Mouse (Mus musculus) spleen, adult 2 months (tissue): ENCODE results near the gene Ubp1. TPM values are rescaled to one million over a fixed set of nuclear protein-coding genes. Genes with fewer than 3 reads are reported as not detected.

Source experiments
- DNase-seq, 2 experiments: peaks; one replicate each; pipeline versions ENCODE4 v3.0.0 to v3.0.0-alpha.2; 2012 to 2021; ENCODE audit warnings: low spot score in 2 of 2, low read depth in 1 of 2
- H3K27ac ChIP-seq: fragments of 200-500 bp; 2 replicates; pipeline ENCODE4 v1.5.1; 2012; ENCODE audit warnings: low read length, inconsistent platforms; ENCODE audit not compliant: insufficient read depth
- H3K27me3 ChIP-seq: fragments of 200-500 bp; 2 replicates; pipeline ENCODE4 v1.6.1; 2012; ENCODE audit warnings: mild to moderate bottlenecking, moderate library complexity, low read length, inconsistent platforms; ENCODE audit not compliant: control insufficient read depth, insufficient read depth
- H3K36me3 ChIP-seq: fragments of 200-500 bp; 2 replicates; pipeline ENCODE4 v1.6.1; 2012; ENCODE audit warnings: mild to moderate bottlenecking, low read length, inconsistent platforms; ENCODE audit not compliant: control insufficient read depth, insufficient read depth
- H3K4me1 ChIP-seq: fragments of 200-500 bp; 2 replicates; pipeline ENCODE4 v1.6.1; 2011; ENCODE audit warnings: inconsistent platforms; ENCODE audit not compliant: control insufficient read depth, insufficient read depth, insufficient read length
- H3K4me3 ChIP-seq: fragments of 200-500 bp; 2 replicates; pipeline ENCODE4 v1.5.1; 2011; ENCODE audit warnings: mild to moderate bottlenecking, inconsistent platforms; ENCODE audit not compliant: insufficient read depth, insufficient read length; ENCODE audit errors: extremely low read depth
- CTCF ChIP-seq: fragments of 200-500 bp; IDR thresholded peaks from 2 replicates; pipeline ENCODE4 v1.5.1; 2011; ENCODE audit warnings: mild to moderate bottlenecking, inconsistent platforms; ENCODE audit not compliant: insufficient read depth, insufficient read length, insufficient replicate concordance; ENCODE audit errors: extremely low read depth
- POLR2A ChIP-seq: fragments of 200-500 bp; IDR thresholded peaks from 2 replicates; pipeline ENCODE4 v1.6.1; 2011; ENCODE audit warnings: low read depth, low read length, inconsistent platforms
- WGBS: fragments of 180-500 bp; shearing (Covaris S2); methylation state at CpG from one replicate; pipeline ENCODE4 v1.1.7; 2018; 5-methylcytosine and 5-hydroxymethylcytosine counted together
- polyA plus RNA-seq: library from polyadenylated mRNA; depleted of rRNA; stranded (reverse); fragments of >200 nt; gene quantifications from 2 replicates; pipeline ENCODE4 v1.2.3, GENCODE M21; 2012

Ubp1 gene
- polyA plus RNA-seq, 1 experiment: 51.1 TPM

DNA sequence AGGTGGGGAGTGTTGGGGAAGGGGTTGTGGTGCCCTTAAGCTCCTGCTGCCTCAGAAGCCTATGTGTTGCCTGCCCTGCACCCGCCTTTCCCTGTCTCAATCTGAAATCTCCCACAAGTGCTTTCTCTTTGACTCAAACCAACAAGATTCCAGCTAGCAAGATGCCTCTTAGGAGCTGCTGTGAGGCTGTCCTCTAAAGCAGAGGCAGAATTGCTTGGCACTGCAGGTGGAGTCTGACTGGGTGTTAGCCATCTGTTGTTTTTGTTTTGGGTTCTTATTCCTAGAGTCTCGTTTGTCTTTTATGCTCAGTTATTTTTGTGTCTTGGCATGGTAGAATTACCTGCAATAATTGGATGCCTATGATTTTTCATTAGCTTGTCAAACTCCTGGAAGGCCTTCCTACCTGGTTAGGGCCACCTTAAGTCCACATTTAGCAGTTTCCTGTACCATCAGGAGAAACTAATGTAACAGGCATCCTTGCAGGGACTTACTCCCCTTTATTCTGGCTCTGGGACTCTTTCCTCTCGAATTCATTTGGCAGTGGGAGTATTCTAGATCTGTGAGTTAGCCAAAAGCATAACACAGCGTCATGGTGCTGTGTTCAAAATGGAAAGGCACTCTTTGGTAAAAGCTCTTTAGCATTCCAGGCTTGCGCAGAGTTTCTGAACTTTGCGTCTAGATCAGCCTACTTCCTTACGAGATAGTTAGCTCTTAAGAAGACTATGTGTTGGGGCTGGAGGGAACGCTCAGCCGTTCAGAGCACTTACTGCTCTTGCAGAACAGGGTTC lies 8.5 kb downstream of the Ubp1 start:
- H3K4me1 ChIP-seq: peaks cover 12% of the 10 kb centered on the region
- H3K27ac ChIP-seq: no peak overlapping the region
- no peak overlapping the region for H3K4me3 ChIP-seq
- no peaks in the 10 kb centered on the region for H3K27me3 ChIP-seq
- WGBS: 86% methylated on average over 9 of the region's 9 CpGs
- no peak for DNase-seq
- no peaks in the 10 kb centered on the region for H3K36me3 ChIP-seq
- no peak for TF ChIP-seq POLR2A
- TF ChIP-seq CTCF: no peak

- Histone ChIP-seq H3K4me3 (no peak overlapping the region), H3K27me3 (no peaks in the 10 kb centered on the region), H3K4me1 (peaks cover 12% of the 10 kb centered on the region), H3K27ac (peak overlapping the region; percentile 59; the same call in 1 of the 2 replicates), H3K36me3 (peaks cover 4% of the 10 kb centered on the region)
- DNase-seq: no peak
- 71% methylated on average over 3 of the region's 3 CpGs for WGBS
- TF ChIP-seq POLR2A (no peak), CTCF (no peak)
These were observed 10.5 kb downstream of the Ubp1 start for GRCm38 (mm10) chr9:113941103-113941805.

DNA sequence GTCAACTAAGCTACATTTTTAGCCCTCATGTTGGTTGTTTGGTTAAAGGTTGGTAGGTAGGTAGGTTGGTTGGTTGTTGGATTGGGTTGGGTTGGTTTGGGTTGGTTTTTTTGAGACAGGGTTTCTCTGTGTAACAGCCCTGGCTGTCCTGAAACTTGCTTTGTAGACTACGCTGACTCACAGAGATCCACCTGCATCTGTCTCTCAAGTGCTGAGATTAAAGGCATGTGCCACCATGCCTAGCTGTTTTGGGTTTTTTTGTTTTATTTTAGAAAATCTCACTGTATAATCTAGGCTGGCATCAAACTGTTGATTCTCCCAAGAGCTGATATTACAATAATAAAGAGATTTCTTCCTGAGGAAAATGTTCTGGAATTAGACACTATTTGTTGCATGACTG lies 12.6 kb downstream of the Ubp1 start:
- peaks cover 5% of the 10 kb centered on the region for H3K36me3 ChIP-seq
- TF ChIP-seq POLR2A (no peak), CTCF (no peak)
- peaks cover 12% of the 10 kb centered on the region for H3K4me1 ChIP-seq
- 94% methylated on average over 1 of the region's 1 CpGs for WGBS
- no peak overlapping the region for H3K27ac ChIP-seq
- H3K4me3 ChIP-seq: no peak overlapping the region
- no peak for DNase-seq
- H3K27me3 ChIP-seq: no peaks in the 10 kb centered on the region

DNA sequence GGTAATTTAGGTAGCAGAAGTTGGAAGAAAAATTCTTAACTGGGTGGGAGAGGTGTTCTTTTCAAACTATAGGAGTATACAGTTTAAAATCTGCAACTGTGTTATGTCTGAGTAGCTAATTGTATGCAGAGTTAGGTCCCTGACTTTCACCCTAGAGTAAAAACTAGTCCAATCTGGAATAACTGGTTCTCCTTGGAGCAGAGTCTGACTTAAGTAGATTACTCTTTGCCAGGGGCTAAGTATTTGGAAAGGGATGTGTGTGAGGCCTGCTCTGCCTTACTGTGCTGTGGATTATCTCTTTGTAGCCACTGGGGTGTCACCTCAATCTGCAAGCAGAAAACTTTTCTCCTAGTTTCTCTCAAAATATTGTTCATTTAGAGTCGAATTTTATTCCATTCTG lies 16.5 kb downstream of the Ubp1 start:
- no peak overlapping the region for H3K4me3 ChIP-seq
- H3K27me3 ChIP-seq: no peaks in the 10 kb centered on the region
- no peak overlapping the region for H3K27ac ChIP-seq
- H3K36me3 ChIP-seq: peaks cover 15% of the 10 kb centered on the region
- DNase-seq: no peak
- no peak for TF ChIP-seq POLR2A
- no peak for TF ChIP-seq CTCF
- no peaks in the 10 kb centered on the region; the same call in 1 of the 2 replicates for H3K4me1 ChIP-seq
- 85% methylated on average over 1 of the region's 1 CpGs for WGBS

DNA sequence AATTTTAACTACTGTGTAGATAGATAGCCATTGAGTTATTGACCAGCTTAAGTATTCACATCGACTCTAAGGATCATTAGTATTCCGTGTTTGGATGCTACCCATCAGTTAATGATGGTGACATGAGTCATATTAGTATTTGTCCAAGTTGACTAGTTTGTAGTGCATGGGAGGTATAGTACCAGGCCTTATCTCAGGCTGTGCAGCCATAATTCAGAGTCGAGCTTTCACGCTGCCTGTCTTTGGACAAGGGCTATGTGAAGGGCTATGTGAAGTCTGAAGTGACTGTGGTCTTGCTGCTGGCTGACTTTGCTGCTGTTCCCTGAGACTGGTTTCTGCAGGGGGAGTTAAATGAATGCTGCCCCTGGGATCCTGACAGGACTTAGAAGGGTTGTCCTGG lies 27.0 kb downstream of the Ubp1 start:
- no peaks in the 10 kb centered on the region for H3K27me3 ChIP-seq
- no peak for DNase-seq
- H3K4me1 ChIP-seq: peaks cover 2% of the 10 kb centered on the region; the same call in 1 of the 2 replicates
- no peak for TF ChIP-seq POLR2A
- no peak for TF ChIP-seq CTCF
- no peak overlapping the region for H3K27ac ChIP-seq
- H3K36me3 ChIP-seq: peaks cover 30% of the 10 kb centered on the region
- H3K4me3 ChIP-seq: no peak overlapping the region
- WGBS: 93% methylated on average over 4 of the region's 4 CpGs

- no peak for DNase-seq
- TF ChIP-seq POLR2A (no peak), CTCF (no peak)
- Histone ChIP-seq H3K4me1 (no peaks in the 10 kb centered on the region), H3K36me3 (peaks cover 41% of the 10 kb centered on the region), H3K27me3 (no peaks in the 10 kb centered on the region), H3K27ac (no peak overlapping the region), H3K4me3 (no peak overlapping the region)
These were observed 33.0 kb downstream of the Ubp1 start for GRCm38 (mm10) chr9:113963718-113964117.

DNA sequence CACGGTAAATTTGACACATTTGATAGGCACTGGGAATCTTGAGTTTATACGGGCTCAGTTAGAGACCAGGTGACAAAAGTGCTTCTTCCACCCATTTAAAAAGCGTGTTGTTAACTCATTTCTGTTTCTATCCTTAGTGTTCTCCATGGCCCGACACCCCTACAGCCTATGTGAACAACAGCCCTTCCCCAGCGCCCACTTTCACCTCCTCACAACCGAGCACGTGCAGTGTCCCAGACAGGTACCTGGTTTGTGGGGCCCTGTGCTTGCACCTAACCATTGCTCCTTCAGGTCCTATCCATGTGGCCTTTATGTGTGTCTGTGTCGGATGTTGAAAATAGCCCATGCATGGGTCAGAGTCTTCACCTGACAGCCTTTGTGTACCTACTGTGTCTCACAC lies 33.7 kb downstream of the Ubp1 start:
- no peaks in the 10 kb centered on the region for H3K27me3 ChIP-seq
- H3K4me3 ChIP-seq: no peak overlapping the region
- DNase-seq: no peak
- H3K36me3 ChIP-seq: peaks cover 41% of the 10 kb centered on the region
- no peak for TF ChIP-seq CTCF
- no peak for TF ChIP-seq POLR2A
- no peaks in the 10 kb centered on the region for H3K4me1 ChIP-seq
- WGBS: 97% methylated on average over 8 of the region's 8 CpGs
- H3K27ac ChIP-seq: no peak overlapping the region
